Mouse (Mus musculus) cerebellum, adult 9-10 months (tissue): ENCODE measurements around the gene Taar7e.
"Not testable (repeated sequence)": the region's sequence is repeated elsewhere in the genome, so short reads cannot be mapped to it uniquely, and the experiment has no call there.

Experiments
- DNase-seq: peaks from one replicate; pipeline ENCODE4 v3.0.0; 2022

Taar7e gene

DNA sequence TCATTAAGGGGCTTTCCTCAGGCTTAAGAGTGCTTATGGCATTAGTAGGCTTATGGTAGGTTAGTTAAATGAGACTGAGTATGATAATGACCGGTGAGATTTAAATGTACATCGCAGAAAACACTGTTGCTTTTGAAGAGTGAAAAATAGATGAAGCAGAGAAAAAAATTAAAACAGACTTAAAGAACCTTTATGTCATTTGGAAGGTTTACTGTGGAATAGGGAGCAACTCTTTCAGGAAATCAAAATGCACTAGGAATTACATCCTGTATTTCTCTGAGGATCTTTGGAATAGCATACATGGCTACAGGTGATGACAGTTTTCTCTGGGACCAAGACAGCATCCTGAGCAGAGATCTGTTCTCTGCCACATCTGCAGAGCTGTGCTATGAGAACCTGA, at the start of gene Taar7e:
Gene Taar7e, plus strand, starts transcription at position 301 of the 400 bp plus-strand sequence.
- DNase-seq, result no peak

DNA sequence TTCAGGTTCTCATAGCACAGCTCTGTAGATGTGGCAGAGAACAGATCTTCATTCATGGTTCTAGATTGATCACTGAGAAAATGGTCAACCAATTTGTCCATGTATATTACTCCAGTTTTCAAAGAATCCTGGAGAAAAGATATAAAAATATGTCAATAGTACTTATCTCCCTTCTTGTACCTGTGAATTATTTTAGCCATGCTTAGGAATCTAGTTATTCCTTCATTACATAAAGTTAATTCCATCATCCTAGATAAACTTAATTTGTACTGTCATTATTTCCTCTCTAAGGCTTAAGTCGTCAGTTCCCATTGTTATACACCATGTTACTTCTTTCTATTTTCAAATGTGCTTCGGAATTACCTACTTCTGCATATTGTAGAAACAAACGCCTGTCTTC, 44.0 kb upstream of the Taar7e start, which contains the start of gene Taar7a:
Gene Taar7a, minus strand, starts transcription at position 101 of the 400 bp plus-strand sequence.
- no peak for DNase-seq

DNA sequence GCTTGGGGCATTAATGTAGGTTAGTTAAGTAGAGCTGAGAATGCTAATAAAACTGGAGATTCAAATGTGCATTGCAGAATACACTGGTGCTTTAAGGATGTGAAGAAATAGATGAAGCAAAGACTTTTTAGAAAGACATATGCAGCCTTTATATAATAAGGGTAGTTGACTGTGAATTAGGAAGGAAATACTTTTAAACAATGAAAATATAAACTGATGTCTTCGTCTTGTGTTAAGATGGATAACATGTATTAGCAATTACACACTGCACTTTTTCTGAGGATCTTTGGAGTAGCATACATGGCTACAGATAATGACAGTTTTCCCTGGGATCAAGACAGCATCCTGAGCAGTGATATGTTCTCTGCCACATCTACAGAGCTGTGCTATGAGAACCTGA, 37.8 kb upstream of the Taar7e start, which contains the start of gene Taar7b:
Gene Taar7b, plus strand, starts transcription at position 301 of the 400 bp plus-strand sequence.
- DNase-seq, result no peak

DNA sequence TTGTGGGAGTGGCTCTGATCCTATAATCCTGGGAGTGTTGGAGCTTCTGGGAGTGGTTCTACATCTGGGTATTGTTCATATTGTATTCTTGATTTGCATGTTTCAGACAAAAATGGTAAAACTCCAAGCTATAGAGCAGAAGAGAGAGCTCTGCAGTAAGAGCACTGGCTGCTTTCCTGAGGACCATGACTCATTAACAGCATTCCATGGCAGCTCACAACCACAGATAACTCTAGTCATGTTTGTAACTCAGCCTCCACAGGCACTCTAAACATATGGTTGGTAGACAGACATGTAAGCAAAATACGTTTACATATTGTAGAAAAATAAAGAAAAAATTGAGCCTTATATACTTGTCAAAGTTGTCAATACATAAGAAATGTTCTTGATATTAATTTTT, 31.0 kb upstream of the Taar7e start:
- no peak for DNase-seq

DNA sequence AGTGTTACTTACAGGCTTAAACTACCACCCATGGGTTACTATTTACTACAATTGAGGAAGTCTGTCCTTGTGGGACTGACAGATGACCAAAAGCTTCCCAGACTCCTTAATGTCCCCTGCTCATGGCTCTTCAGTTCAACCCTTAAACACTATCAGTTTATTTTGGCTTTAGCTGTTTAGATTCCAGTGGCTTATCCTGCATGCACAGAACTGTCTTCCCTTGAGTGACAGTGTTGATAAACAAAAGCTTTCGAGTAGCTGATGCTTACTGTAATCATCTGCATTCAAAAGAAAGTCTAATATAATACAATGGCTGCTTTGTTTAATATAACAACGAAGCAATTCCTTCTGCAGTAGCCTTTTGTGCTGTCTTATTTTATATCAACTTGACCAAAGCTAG, 30.4 kb upstream of the Taar7e start:
- no peak for DNase-seq

DNA sequence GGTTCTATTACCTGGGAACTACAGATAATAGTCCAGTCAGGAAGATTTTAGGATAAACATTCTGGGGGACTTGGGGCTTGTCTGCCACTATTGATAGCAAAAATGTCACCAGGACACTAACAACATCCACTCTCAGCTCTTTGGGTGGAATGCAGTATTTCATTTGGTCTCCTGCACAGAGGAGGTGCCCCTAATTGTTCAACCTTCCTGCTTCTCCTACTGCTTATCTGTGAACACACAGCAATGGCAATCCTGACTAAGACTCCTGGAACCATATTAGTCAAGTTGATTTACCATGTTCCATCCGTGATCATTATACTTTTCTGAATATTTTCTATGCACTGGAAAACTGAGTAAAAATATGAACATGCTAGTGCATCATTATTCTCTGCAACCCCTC, 29.3 kb upstream of the Taar7e start:
- DNase-seq, result no peak

DNA sequence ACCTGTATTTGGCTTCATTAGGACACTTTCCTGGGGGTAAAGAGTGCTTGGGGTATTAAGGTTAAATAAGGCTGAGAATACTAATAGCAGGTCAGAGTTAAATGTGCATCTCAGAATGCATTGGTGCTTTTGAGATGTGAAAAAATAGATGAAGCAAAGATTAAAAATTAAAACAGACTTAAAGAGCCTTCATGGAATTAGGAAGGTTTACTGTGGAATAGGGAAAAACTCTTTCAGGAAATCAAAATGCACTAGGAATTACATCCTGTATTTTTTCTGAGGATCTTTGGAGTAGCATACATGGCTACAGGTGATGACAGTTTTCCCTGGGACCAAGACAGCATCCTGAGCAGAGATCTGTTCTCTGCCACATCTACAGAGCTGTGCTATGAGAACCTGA, 10.5 kb upstream of the Taar7e start, which contains the start of gene Taar7d:
Gene Taar7d, plus strand, starts transcription at position 301 of the 400 bp plus-strand sequence.
- DNase-seq, result no peak

DNA sequence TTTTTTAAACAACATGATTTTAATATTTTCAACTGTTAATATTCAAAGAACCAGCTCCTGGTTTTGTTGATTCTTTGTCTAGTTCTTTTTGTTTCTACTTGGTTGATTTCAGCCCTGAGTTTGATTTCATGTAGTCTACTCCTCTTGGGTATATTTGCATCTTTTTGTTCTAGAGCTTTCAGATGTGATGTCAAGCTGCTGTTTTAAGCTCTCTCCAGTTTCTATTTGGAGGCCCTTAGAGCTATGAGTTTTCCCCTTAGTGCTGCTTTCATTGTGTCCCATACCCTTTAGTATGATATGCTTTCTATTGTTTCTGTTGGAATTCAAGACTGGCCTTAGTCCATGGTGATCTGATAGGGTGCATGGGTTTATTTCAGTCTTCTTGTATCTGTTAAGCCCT, 6.1 kb upstream of the Taar7e start:
- DNase-seq, result no peak

DNA sequence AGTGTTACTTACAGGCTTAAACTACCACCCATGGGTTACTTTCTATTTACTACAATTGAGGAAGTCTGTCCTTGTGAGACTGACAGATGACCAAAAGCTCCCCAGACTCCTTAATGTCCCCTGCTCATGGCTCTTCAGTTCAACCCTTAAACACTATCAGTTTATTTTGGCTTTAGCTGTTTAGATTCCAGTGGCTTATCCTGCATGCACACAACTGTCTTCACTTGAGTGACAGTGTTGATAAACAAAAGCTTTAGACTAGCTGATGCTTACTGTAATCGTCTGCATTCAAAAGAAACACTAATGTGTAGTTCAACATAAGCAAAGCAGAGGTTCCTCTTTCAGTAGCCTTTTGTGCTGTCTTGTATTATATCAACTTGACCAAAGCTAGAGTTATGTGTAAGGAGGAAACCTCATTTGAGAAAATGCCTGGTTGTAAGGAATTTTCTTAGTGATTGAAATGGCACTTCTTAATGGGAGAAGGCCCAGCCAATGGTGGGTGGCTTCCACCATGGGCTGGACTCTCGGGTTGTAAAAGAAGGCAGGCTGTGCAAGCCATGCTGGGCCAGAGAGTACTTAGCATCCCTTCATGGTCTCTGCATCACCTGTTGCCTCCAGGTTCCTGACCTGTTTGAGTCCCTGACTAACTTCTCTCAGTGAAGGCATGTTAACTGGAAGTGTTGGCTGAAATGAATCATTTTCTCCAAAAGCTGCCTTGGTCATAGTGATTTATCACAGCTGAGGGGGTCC, 2.9 kb downstream of the Taar7e start:
- DNase-seq, result no peak

DNA sequence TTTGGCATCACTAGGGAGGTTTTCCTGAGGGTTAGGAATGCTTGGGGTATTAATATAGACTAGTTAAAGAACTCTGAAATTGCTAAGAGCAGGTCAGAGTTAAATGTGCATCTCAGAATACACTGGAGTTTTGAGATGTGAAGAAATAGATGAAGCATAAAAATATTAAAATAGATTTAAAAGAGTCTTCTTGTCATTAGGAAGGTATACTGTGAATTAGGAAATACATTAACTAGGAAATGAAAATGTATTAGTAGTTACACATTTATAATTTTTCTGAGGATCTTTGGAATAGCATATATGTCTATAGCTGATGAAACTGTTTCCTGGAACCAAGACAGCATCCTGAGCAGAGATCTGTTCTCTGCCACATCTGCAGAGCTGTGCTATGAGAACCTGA, 11.8 kb downstream of the Taar7e start, which contains the start of gene Taar7f:
Gene Taar7f, plus strand, starts transcription at position 301 of the 400 bp plus-strand sequence.
- DNase-seq, result no peak

DNA sequence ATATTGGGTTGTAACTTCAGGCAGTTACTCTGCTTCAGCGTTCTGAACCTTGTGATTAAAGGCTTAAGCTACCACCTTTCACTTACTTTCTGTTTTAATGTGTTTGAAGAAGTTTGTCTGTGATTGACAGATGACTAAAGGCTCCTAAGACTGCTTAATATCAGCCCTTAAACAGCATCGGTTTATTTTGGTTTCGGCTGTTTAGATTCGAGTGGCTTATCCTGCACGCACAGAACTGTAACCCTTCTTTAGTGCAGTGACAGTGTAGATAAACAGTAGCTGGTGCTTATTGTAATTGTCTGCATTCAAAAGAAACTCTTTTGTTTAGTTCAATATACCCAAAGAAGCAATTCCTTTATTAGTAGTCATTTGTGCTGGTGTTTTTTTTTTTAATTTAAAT, 14.6 kb downstream of the Taar7e start:
- no peak for DNase-seq

DNA sequence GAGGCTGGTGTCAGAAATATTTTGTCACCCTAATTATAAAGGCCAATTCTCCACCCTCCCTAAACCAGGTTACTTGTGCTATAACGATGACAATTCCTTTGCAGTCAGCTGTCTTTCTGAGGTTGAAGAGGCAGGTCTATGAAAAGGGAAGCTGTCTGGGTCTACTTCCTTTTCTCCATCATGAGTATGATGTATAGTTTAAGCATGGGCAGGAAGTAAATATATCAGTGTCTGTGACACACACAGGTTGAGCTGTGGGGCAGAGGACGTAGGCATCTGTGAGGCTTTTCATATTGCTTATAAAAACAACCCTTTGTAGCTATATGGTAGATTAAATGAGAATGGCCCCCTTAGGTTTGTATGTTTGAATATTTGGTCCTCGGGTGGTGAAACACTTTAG, 21.6 kb downstream of the Taar7e start:
- DNase-seq, result no peak

DNA sequence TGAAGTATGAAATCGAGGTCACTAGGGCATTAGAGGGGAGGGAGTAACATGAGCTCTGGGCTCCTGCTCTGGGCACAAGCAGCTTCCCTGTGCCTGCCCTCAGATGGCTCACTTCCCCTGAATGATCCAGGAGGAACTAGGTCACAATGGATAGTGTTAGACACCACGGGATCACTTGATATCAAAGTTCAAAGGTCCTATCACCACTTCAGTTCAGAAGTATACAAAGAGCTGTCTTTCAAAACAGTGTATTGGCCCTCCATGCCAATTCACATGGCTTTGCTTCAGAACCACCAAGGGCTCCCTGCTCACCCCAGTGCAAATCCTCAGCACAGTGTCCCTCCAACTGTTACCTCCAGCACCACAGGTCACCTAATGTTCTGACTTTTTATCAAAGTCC, 37.3 kb downstream of the Taar7e start:
- DNase-seq, result not testable (repeated sequence)

DNA sequence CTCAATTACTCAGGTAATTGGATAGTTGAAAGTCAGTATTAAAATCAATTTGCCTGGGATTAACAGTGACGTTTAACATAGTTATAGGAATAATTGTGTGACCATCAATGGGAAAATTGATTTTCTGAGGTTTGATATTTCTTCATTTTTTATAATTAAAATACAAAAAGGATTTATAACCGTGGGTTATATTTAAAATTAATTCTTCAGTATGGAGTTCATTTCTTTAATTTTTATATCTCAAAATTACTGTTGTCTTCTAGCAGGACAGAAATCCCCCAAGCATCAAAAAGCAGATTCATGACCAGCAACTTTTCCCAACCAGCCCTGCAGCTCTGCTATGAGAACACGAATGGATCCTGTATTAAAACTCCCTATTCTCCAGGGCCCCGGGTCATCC, 38.8 kb downstream of the Taar7e start, which contains the start of gene Taar8a:
Gene Taar8a, plus strand, starts transcription at position 301 of the 400 bp plus-strand sequence.
- DNase-seq, result not testable (repeated sequence)

DNA sequence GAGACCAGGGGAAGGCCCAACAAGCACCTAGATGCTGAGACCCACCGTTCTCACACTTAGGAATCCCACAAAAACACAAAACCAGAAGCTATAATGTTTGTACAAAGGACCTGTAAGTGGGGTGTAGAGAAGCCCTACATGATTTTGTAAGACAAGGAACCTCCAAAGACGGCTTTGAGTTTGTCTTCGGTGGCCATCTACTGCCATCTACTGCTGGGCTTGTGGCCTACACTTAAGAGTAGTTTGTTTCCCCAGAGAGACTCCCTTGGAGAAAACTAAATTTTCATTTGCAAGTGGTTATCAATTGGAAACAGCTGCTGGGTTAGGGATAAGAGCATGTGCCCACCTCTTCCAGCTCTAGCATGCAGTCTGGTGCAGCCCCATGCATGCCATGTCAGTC, 42.8 kb downstream of the Taar7e start:
- DNase-seq, result peak; percentile 30

DNA sequence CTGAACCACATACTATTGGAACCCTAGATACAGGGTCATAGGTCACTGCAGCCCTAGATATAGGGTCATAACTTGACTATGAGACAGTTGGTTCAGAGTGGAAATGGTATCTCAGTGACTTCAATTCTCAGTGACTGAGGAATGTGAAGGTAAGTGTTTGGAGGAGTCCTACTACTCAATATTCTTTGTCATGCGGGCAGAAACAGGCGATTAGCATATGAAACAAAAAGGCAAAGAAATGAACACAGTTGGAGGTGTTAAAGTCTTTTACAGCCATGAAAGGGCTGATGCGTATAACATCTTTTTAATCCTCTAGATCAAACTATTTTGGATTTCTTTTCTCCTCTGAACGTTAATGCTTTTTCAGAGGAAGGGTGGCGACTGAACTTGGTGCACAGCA, 48.5 kb downstream of the Taar7e start:
- DNase-seq, result no peak

DNA sequence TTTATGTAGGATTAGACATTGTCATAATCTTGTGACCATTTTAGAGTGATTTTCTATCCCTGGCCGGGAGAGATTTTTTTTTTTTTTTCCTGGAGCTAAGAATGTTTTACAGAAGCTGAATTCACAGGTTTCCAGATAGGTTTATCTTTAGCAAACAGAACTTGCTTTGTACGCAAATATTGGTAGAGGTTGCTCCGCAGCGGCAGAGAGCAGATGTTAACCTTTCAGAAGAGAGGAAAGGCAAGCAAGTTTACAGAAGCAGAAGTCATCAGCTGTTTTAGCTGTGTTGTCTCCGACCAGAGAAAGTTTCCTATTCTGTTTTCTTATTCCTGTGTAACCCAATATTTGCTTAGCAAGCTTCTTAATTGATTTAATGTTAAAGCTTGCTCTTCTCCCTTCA, 49.1 kb downstream of the Taar7e start:
- no peak for DNase-seq

DNA sequence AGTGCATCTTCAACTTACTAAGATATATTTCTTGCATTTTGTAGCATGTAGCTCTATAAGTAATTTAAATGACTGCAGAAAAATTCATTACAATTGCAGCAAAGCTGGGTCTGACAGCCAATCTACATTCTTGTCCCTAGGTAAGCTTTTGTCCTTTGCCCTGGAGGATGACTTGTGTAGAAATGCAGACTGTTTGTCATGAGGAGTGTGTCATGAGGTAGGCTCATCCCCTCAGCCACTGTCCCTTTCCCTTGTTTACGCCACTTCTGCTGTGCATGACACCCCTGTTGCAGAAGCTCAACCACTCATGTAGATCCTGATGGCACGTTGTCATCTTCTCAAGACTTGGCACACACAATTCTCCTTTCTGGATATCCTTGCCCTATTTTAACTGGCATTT, 49.8 kb downstream of the Taar7e start:
- DNase-seq, result no peak
